Mouse (Mus musculus) heart, adult 9 months (tissue): ENCODE measurements around the gene 2310007B03Rik.

ENCODE experiments used
- DNase-seq, 2 experiments: peaks; one replicate each; pipeline ENCODE4 v3.0.0; 2022; ENCODE audit warnings: low spot score in 2 of 2

The 2310007B03Rik gene

DNA sequence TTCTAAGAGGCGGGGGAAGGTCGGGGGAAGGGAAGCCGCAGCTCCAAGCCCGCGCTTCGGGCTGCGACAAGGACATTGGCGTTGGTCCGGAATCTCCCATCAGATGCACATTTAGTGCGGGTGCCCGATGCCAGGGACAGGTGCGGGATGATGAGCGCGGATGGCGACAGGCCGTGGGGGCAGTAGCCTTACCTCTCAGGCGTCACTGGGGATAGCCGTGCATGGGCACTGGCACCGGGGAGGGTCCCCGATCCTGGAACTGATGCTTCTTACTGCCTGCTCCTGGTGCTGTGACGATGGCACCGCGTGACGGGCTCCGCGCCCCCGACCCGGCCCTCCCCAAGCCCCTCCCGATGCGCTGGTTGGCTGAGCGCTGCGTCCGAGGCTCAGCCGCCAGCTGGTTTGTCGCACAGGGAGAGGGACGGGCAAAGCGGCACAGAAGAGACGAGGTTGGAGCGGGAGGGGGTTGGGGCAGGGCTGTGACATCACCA is 59.1 kb downstream of the 2310007B03Rik start, which contains the start of gene Kif1a:
Kif1a (minus strand) TSS at position 381 of the 491 bp plus-strand sequence.
- DNase-seq: no peak
